Mouse (Mus musculus) left cerebral cortex, adult 9 months (tissue): ENCODE results near the gene Mapk9.

ENCODE experiments used
- DNase-seq, 2 experiments: peaks; one replicate each; pipeline ENCODE4 v3.0.0; 2022; ENCODE audit warnings: low spot score in 2 of 2

Gene Mapk9

DNA sequence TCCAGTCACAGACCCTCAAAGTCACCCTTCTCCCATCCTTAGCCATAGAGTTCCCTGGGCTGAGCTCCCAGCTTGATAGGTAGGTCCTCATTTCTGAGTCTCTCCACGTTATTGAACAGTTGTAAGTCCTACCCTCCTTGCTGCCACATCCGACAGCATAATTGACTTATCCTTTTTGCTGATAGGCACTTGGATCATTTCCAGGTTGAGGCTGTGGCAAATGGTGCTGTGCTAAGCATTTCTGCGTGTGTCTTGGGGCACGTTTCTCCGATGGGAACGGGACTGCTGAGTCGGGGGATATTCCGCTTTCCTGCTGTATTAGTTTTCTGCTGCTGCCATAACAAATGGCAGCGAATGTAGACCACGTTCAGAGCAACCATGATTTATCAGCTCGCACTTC is 47.3 kb downstream of the Mapk9 start:
- DNase-seq: no peak

DNA sequence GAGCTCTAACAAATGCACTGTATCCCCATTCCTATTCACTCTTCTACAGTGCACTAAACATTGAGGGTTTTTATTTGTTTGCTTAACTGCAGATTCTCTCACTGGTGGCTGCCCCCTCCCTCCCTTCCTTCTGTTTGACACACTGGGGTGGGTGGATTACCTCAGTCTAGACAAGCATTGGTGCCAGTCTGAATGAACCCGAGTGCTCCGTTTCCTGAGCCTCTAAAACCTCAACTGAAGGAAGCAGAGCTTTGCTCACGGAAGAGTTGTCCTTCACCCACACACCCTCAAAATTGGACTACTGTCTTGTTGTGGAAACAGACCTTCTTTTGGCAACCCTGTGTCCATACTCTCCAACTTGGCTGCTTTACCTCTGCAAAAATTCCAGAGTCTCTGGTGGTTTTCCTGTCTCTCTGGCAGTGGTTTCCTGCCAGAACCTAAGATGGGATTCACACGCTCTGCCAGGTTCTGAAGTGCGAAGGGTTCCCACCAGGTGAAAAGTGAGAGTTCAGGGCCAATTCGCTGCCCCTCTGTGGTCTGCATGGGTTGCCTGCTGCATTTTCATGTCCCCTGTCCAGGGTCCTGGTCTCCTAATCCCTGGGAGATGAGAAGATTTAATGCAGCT is 49.5 kb downstream of the Mapk9 start:
- DNase-seq: no peak

- DNase-seq: no peak
These were observed 53.5 kb downstream of the Mapk9 start for GRCm38 (mm10) chr11:49900043-49900442.

DNA sequence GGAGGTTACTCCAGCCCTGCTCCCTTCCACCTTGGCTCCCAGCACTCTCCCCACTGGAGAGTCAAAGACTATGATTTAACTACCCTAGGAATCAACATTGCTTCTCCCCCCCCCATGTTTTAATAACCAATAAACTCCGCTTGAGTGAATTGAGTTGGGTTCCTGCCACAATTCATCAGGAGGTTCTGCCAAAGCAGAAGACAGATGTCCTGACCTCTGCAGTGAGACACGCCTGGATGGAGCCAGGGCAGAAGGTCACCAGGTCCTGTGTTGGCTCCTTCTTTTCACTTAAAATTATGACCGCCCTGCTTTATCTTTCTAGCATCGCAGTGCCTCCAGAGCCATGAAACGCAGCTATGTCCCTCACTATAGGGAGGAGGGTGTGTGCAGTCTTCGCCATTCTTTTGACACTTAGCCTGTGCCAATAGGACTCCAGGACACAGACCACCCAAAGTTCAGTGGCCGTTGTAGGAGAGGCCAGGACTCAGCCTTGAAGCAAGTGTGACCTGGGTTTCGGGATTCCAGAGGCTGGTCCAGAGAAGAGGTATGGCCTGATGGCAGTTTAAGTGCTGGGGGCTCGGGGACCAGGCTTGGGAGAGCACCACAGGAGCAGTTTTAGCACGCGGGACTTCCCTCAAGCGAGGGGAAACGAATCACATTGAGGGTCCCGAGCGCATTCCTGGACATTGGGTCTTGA is 54.6 kb downstream of the Mapk9 start:
- DNase-seq: no peak

- peak in 1 of 2 experiments; percentile 71 for DNase-seq
These were observed 55.3 kb downstream of the Mapk9 start, which contains the start of gene Rasgef1c for GRCm38 (mm10) chr11:49901659-49902458. TSS of gene Rasgef1c (plus strand) at chr11:49901835.

DNA sequence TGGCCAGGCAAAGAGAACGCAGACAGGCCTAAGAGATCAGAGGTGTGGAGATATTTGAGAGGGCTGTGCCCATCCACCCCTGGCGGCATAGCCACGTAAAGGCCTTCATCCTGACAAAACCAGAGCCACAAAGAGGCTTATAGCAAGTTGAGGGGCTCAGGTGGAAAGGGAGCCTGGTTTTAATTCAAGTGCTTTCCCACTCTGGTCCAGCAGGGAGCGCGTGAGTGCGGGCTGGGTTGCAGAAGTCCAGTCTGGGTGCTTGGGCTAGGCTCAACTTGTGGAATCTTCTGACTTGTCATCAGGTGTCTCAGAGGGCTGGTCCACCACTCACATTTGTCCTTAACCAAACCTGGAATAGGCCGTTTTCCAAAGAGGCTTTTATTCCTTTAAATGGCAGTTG is 56.8 kb downstream of the Mapk9 start:
- DNase-seq: peak in 1 of 2 experiments; percentile 79

DNA sequence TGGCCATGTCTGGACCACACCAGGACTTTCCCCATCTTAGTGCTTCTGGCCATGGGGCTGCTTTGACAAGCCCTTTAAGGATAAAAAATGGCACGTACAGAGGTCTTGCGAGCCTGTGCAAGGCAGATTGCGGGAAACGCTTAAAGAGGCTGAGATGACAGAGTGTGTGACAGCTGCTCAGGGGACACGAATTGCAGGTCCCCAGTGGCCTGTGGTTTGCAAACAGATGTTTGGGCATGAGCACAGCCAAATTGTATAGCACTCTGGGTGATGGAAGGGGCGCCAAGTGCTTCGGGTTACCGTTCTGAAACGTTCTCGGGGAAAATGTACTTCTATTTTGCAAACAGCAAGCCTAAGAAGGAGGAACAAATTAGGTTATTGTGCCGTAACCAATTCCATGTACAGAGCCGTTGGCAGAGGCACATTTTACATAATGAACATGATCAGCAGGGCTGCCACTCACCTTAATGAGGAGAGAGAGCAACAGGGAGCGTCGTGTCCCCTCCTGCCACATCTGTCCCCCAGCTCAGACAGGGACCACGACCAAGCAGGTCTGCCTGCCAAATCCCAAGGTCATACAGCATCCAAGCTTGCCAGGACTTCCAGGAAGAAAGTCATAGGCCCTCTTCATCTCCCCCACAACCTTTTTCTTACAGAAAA is 72.1 kb downstream of the Mapk9 start:
- DNase-seq: no peak

- no peak for DNase-seq
These were observed 72.8 kb downstream of the Mapk9 start for GRCm38 (mm10) chr11:49919304-49919703.

DNA sequence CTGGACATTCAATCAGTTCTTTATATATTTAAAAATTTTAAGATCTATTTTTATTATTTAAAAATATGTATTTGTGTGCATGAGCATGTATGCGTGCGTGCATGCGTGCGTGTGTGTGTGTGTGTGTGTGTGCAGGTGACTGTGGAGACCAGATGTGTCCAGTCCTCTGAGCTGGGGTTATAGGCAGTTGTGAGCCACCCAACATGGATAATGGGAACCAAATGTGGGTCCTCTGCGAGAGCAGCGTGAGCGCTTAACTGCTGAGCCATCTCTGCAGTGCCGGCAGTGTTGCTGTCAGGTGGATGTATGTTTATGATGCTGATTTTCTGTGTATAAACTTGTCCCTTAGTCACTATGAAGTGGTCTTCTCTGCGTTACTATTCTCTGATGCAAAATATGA is 77.0 kb downstream of the Mapk9 start:
- DNase-seq: no peak

- DNase-seq: no peak
These were observed 79.6 kb downstream of the Mapk9 start for GRCm38 (mm10) chr11:49926183-49926582.

DNA sequence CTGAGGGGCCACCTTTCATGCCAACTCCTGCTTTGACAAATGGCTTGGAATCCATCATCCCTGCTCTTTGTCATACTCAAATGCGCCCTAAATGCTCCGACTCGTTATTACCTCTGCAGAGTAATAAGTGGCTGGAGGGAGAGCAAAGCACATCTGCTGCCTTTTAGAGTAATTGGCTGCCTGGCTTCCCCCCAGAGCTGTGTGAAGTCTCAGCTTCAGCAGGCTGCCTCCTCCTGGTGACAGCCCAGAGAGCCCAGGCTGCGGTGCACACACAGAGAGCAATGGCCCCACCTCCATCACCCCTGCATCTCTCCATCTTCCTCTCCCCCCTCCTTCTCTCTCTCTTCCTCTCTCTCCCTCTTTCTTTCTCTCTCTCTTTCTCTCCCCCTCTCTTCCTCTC is 80.6 kb downstream of the Mapk9 start:
- peak in 1 of 2 experiments; percentile 48 for DNase-seq

- no peak for DNase-seq
These were observed 81.1 kb downstream of the Mapk9 start for GRCm38 (mm10) chr11:49927670-49928069.

- no peak for DNase-seq
These were observed 84.6 kb downstream of the Mapk9 start for GRCm38 (mm10) chr11:49931037-49931625.

- no peak for DNase-seq
These were observed 85.3 kb downstream of the Mapk9 start for GRCm38 (mm10) chr11:49931853-49932252.

GRCm38 (mm10) chr11:49933811-49934210 is 87.3 kb downstream of the Mapk9 start:
- no peak for DNase-seq

- DNase-seq: peak in 1 of 2 experiments; percentile 67
These were observed 87.8 kb downstream of the Mapk9 start for GRCm38 (mm10) chr11:49934322-49934721.
